Mouse (Mus musculus) adrenal gland, adult 8-10 months (tissue): ENCODE results near the gene Angel2. TPM values are rescaled to one million over a fixed set of nuclear protein-coding genes. Genes with fewer than 3 reads are reported as not detected.
"Not testable (repeated sequence)": the region's sequence is repeated elsewhere in the genome, so short reads cannot be mapped to it uniquely, and the experiment has no call there.

Experiments
- DNase-seq: peaks from one replicate; pipeline ENCODE4 v3.0.0; 2022
- total RNA-seq, 4 experiments: library from RNA; stranded (reverse); gene quantifications; 2 replicates each; pipeline ENCODE4 v1.2.4; 2022

The Angel2 gene
- total RNA-seq: 10 to 100 TPM; 50.5 to 75.4 (median 65.5) TPM

- not testable (repeated sequence) for DNase-seq
Observed at GRCm38 (mm10) chr1:190924812-190925211, at the start of gene Angel2. Gene Angel2, plus strand, starts transcription at chr1:190925112.

- no peak for DNase-seq
Observed at GRCm38 (mm10) chr1:190875751-190876150, 49.2 kb upstream of the Angel2 start.

- no peak for DNase-seq
Observed at GRCm38 (mm10) chr1:190880638-190881037, 44.3 kb upstream of the Angel2 start.

- DNase-seq: no peak
Observed at GRCm38 (mm10) chr1:190881422-190881821, 43.5 kb upstream of the Angel2 start.

GRCm38 (mm10) chr1:190886014-190886413 lies 38.9 kb upstream of the Angel2 start:
- no peak for DNase-seq

GRCm38 (mm10) chr1:190888031-190888430 lies 36.9 kb upstream of the Angel2 start:
- no peak for DNase-seq

GRCm38 (mm10) chr1:190888646-190889045 lies 36.3 kb upstream of the Angel2 start:
- DNase-seq: no peak

- no peak for DNase-seq
Observed at GRCm38 (mm10) chr1:190893559-190894167, 31.2 kb upstream of the Angel2 start.

- DNase-seq: no peak
Observed at GRCm38 (mm10) chr1:190898186-190898585, 26.7 kb upstream of the Angel2 start.

- DNase-seq: no peak
Observed at GRCm38 (mm10) chr1:190898899-190899575, 25.9 kb upstream of the Angel2 start.

- no peak for DNase-seq
Observed at GRCm38 (mm10) chr1:190901082-190901481, 23.8 kb upstream of the Angel2 start.

- DNase-seq: no peak
Observed at GRCm38 (mm10) chr1:190904136-190904535, 20.8 kb upstream of the Angel2 start.

GRCm38 (mm10) chr1:190904714-190905113 lies 20.2 kb upstream of the Angel2 start:
- no peak for DNase-seq

GRCm38 (mm10) chr1:190910836-190911235 lies 14.1 kb upstream of the Angel2 start:
- no peak for DNase-seq

GRCm38 (mm10) chr1:190911415-190912123 lies 13.3 kb upstream of the Angel2 start, which contains the start of gene Rps6kc1:
Gene Rps6kc1, minus strand, starts transcription at chr1:190911770.
- peak; percentile 66 for DNase-seq

GRCm38 (mm10) chr1:190912623-190913022 lies 12.3 kb upstream of the Angel2 start:
- no peak for DNase-seq

- no peak for DNase-seq
Observed at GRCm38 (mm10) chr1:190918938-190919337, 6.0 kb upstream of the Angel2 start.

- no peak for DNase-seq
Observed at GRCm38 (mm10) chr1:190919725-190920469, 5.0 kb upstream of the Angel2 start.

- no peak for DNase-seq
Observed at GRCm38 (mm10) chr1:190927311-190927710, 2.4 kb downstream of the Angel2 start.

- no peak for DNase-seq
Observed at GRCm38 (mm10) chr1:190927751-190928369, 2.9 kb downstream of the Angel2 start.

- peak; percentile 97 for DNase-seq
Observed at GRCm38 (mm10) chr1:190928370-190929009, 3.6 kb downstream of the Angel2 start.
